Mouse (Mus musculus): ENCODE measurements at regions not wholly inside any gene's neighbourhood (a gene's known extent, or its start where the extent isn't known, plus 50 kb on each side); places are given as distances from the start of the nearest gene placed in this dataset.

DNA sequence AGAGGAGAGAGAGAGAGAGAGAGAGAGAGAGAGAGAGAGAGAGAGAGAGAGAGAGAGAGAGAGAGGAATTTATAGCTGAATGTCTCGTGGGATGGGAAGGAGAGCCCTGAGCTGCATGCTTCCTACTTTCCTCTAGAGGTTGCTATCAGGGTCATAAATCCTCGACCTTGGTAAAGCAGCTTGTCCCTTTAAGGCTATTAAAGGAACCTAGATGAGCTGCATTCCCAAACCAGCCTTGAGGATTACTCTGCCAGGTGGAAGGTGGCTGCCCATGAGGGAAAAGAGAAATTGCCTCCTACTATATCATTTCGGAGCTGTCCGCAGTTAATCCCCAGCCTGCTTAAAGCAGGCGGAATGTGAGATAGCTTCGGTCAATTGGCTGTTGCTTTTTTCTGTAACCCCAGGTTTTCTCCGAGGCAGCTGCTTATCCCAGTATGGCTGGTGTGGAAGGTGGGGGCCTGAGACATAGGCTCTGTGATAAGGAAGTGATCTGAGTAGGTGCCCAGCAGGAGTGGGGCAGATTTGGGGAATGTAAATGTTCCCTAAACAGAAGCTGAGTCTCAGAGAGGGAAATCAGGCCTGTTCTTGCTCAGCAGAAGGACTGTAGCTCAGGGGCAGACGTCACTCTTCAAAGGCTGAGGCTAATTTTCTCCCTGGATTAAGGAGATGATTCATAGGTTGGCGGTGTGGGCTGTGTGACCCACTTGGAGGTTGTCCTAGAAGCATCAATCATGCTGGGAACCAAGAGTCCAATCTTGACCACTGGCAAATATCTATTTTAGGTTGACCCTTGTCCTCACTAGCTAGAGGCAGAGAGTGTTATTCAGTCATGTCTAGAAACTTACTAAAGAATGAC is 255.2 kb upstream of the Camk1g start:
- H3K27ac ChIP-seq (ENCODE audit: insufficient read depth, low read depth, low read length): no peak overlapping the region
- no peaks in the 10 kb centered on the region for H3K27me3 ChIP-seq (ENCODE audit: control insufficient read depth, insufficient read depth, low read length)
- no peaks in the 10 kb centered on the region for H3K4me1 ChIP-seq (ENCODE audit: control insufficient read depth, insufficient read depth, insufficient read length, low read length)
- 23% methylated on average over 9 of the region's 9 CpGs for WGBS
- TF ChIP-seq POLR2A (IDR thresholded peaks at IDR 0.05; ENCODE audit: low read depth, low read length): no peak
- TF ChIP-seq CTCF (IDR thresholded peaks at IDR 0.05; ENCODE audit: extremely low read depth, insufficient read length, insufficient replicate concordance, low read depth, low read length): no peak
- H3K36me3 ChIP-seq (ENCODE audit: control insufficient read depth, insufficient read depth, low read length): no peaks in the 10 kb centered on the region
- H3K4me3 ChIP-seq (ENCODE audit: low read depth, low read length): no peak overlapping the region

DNA sequence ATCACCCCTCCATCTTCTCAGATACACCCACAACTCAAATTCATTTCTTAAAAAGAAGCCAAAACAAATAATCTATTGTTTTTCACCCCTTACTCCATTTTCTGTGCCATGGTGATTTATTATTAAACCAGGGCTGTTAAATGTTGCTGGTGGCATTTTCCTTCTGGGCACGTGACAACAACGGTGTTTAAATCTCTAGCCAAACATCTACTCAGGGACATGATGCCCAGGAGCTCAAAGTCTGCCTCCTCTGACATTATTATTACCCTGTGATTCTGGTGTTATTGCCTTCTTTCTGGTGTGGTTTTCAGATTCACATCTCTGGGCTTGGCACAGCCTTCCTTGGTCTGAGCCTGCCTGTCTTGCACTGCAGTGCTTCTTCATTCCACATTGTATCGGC is 253.5 kb upstream of the Camk1g start:
- 45% methylated on average over 3 of the region's 3 CpGs for WGBS

DNA sequence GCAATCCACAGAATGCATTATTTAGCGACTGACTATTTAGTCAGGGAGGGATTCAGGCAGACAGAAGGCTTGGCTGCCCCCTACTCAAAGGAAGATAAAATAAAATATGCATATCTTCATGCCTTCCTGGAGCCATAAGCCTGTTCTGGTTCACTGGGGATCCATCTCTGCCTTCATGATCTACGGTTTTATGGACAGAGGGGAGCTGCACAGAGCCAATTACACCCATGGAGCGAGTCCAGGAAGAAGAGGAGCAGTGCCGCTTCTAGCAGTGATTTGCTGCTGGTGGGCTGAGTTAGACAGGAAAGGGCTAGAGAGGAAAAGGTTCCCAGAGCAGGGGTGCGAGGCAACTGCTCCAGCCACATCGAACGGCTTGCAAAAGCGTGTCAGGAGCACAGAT is 248.2 kb upstream of the Camk1g start:
- Histone ChIP-seq H3K27me3 (ENCODE audit: control insufficient read depth, insufficient read depth, low read length) (no peaks in the 10 kb centered on the region), H3K4me3 (ENCODE audit: low read depth, low read length) (no peak overlapping the region), H3K36me3 (ENCODE audit: control insufficient read depth, insufficient read depth, low read length) (no peaks in the 10 kb centered on the region), H3K27ac (ENCODE audit: insufficient read depth, low read depth, low read length) (no peak overlapping the region), H3K4me1 (ENCODE audit: control insufficient read depth, insufficient read depth, insufficient read length, low read length) (no peaks in the 10 kb centered on the region)
- WGBS: 76% methylated on average over 8 of the region's 8 CpGs
- no peak for TF ChIP-seq CTCF (IDR thresholded peaks at IDR 0.05; ENCODE audit: extremely low read depth, insufficient read length, insufficient replicate concordance, low read depth, low read length)
- TF ChIP-seq POLR2A (IDR thresholded peaks at IDR 0.05; ENCODE audit: low read depth, low read length): no peak

More for the DNA sequence above, 253.5 kb upstream of the Camk1g start:
- Histone ChIP-seq H3K27me3 (ENCODE audit: control insufficient read depth, insufficient read depth, low read length) (no peaks in the 10 kb centered on the region), H3K4me1 (ENCODE audit: control insufficient read depth, insufficient read depth, insufficient read length, low read length) (no peaks in the 10 kb centered on the region), H3K4me3 (ENCODE audit: low read depth, low read length) (no peak overlapping the region), H3K27ac (ENCODE audit: insufficient read depth, low read depth, low read length) (no peak overlapping the region), H3K36me3 (ENCODE audit: control insufficient read depth, insufficient read depth, low read length) (no peaks in the 10 kb centered on the region)
- TF ChIP-seq CTCF (IDR thresholded peaks at IDR 0.05; ENCODE audit: extremely low read depth, insufficient read length, insufficient replicate concordance, low read depth, low read length) (no peak), POLR2A (IDR thresholded peaks at IDR 0.05; ENCODE audit: low read depth, low read length) (no peak)

DNA sequence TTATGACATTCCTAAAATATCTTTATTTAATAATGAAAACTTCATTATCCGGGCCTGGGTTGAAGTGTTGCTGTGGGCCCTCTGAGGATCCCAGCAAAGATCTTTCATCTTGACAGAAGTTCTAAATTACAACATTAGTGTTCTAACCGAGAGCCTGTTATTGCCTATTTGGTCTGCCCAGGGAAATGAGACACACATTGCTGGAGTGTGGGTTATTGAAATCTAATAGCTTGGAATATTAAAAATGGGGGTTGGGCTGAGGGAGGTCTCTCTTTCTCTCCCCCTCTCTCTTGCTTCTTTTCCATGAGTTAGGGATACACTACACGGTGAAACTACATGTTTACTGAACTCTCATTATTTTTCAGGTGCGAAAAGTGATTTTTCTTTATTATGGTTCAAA is 240.4 kb upstream of the Camk1g start:
- WGBS: 75% methylated on average over 4 of the region's 4 CpGs
- TF ChIP-seq POLR2A (IDR thresholded peaks at IDR 0.05; ENCODE audit: low read depth, low read length): no peak
- TF ChIP-seq CTCF (IDR thresholded peaks at IDR 0.05; ENCODE audit: extremely low read depth, insufficient read length, insufficient replicate concordance, low read depth, low read length): no peak
- Histone ChIP-seq H3K4me3 (ENCODE audit: low read depth, low read length) (no peak overlapping the region), H3K27ac (ENCODE audit: insufficient read depth, low read depth, low read length) (no peak overlapping the region), H3K27me3 (ENCODE audit: control insufficient read depth, insufficient read depth, low read length) (no peaks in the 10 kb centered on the region), H3K36me3 (ENCODE audit: control insufficient read depth, insufficient read depth, low read length) (no peaks in the 10 kb centered on the region), H3K4me1 (ENCODE audit: control insufficient read depth, insufficient read depth, insufficient read length, low read length) (no peaks in the 10 kb centered on the region)

DNA sequence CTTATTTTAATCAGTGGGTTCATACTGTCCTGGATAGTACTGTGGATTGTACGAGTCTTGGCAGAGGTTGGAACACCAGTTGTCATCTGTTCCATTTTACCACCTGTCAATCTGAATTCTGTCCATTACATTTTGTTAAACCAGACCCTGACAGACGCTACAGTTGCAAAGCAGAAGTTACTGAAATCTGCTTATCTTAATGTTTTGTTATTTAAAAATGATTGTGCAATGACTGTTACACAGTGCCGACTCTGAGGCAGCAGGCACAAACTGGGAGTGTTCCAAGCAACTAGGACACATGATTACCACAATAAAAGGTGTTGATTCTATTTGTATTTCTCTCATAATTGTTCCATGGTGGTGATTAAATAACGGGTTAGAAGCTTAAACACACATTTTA is 229.8 kb upstream of the Camk1g start:
- H3K27me3 ChIP-seq (ENCODE audit: control insufficient read depth, insufficient read depth, low read length): no peaks in the 10 kb centered on the region
- H3K36me3 ChIP-seq (ENCODE audit: control insufficient read depth, insufficient read depth, low read length): no peaks in the 10 kb centered on the region
- no peak overlapping the region for H3K4me3 ChIP-seq (ENCODE audit: low read depth, low read length)
- H3K27ac ChIP-seq (ENCODE audit: insufficient read depth, low read depth, low read length): no peak overlapping the region
- no peaks in the 10 kb centered on the region for H3K4me1 ChIP-seq (ENCODE audit: control insufficient read depth, insufficient read depth, insufficient read length, low read length)
- WGBS: 31% methylated on average over 4 of the region's 4 CpGs
- TF ChIP-seq CTCF (IDR thresholded peaks at IDR 0.05; ENCODE audit: extremely low read depth, insufficient read length, insufficient replicate concordance, low read depth, low read length) (no peak), POLR2A (IDR thresholded peaks at IDR 0.05; ENCODE audit: low read depth, low read length) (no peak)

DNA sequence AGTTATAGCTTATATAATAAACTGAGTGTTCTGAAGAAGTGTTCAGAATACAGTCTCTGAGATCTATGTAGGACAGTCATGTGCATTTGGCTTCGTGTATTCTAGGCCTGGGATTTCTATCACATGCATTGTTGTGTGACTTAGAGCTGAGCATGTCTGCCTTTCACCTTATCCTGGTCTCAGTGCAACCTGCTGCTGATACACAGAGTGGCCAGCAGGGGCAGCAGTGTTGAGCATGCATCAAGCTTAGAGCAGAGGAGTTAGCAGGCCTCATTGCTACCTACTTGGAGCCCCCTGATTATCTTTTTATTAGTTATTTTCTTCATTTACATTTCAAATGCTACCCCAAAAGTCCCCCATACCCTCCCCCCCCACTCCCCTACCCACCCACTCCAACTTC is 229.1 kb upstream of the Camk1g start:
- no peak overlapping the region for H3K27ac ChIP-seq (ENCODE audit: insufficient read depth, low read depth, low read length)
- no peaks in the 10 kb centered on the region for H3K36me3 ChIP-seq (ENCODE audit: control insufficient read depth, insufficient read depth, low read length)
- no peaks in the 10 kb centered on the region for H3K4me1 ChIP-seq (ENCODE audit: control insufficient read depth, insufficient read depth, insufficient read length, low read length)
- WGBS: 49% methylated on average over 1 of the region's 1 CpGs
- peak; percentile 51; the same call in 1 of the 2 replicates for TF ChIP-seq CTCF (IDR thresholded peaks at IDR 0.05; ENCODE audit: extremely low read depth, insufficient read length, insufficient replicate concordance, low read depth, low read length)
- no peak for TF ChIP-seq POLR2A (IDR thresholded peaks at IDR 0.05; ENCODE audit: low read depth, low read length)
- no peak overlapping the region for H3K4me3 ChIP-seq (ENCODE audit: low read depth, low read length)
- no peaks in the 10 kb centered on the region for H3K27me3 ChIP-seq (ENCODE audit: control insufficient read depth, insufficient read depth, low read length)

DNA sequence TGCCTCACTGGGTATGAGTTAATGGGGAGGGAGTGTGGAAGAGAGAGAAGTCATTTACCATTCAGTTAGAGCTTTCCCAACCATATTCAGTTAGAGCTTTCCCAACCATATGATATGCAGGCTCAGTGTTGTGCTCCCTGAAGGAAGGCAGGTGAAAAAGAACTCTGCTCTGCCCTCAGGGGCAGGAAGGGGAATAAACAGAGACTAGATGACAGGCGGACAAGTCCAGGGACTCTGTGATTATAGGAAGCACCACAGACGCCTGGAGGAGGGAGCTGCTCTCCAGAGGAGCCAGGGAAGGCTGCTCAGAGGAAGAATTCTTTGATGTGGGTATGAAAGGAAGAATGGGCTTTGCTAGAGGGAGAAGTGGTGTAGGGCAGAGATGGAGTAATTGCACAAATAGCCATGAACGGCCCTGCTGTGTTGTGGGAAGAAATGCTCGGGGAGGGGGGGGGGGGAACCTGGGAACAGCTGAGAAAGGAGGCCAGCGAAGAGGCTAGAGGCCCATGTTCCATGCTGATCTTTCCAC is 220.3 kb upstream of the Camk1g start:
- Histone ChIP-seq H3K27ac (ENCODE audit: insufficient read depth, low read depth, low read length) (no peak overlapping the region), H3K4me3 (ENCODE audit: low read depth, low read length) (no peak overlapping the region), H3K27me3 (ENCODE audit: control insufficient read depth, insufficient read depth, low read length) (no peaks in the 10 kb centered on the region), H3K4me1 (ENCODE audit: control insufficient read depth, insufficient read depth, insufficient read length, low read length) (no peaks in the 10 kb centered on the region), H3K36me3 (ENCODE audit: control insufficient read depth, insufficient read depth, low read length) (no peaks in the 10 kb centered on the region)
- TF ChIP-seq POLR2A (IDR thresholded peaks at IDR 0.05; ENCODE audit: low read depth, low read length) (no peak), CTCF (IDR thresholded peaks at IDR 0.05; ENCODE audit: extremely low read depth, insufficient read length, insufficient replicate concordance, low read depth, low read length) (no peak)
- WGBS: 41% methylated on average over 5 of the region's 5 CpGs

All from small intestine, adult 2 months (tissue).